Mouse (Mus musculus) myocyte (in vitro differentiated cells): ENCODE data around the gene Pkm.

ENCODE experiments used
- MYOG ChIP-seq, 3 experiments: IDR thresholded peaks; one replicate each; pipeline ENCODE4 v1.6.1; 2011; ENCODE audit warnings: control low read depth in 2 of 3, low read depth in 2 of 3, mild to moderate bottlenecking in 2 of 3; ENCODE audit not compliant: insufficient read length in 2 of 3, control insufficient read depth in 1 of 3, insufficient read depth in 1 of 3
- POLR2A ChIP-seq: IDR thresholded peaks from one replicate; pipeline ENCODE4 v1.6.1; 2011; ENCODE audit warnings: low read depth, mild to moderate bottlenecking, control low read depth, moderate library complexity; ENCODE audit not compliant: insufficient read length

DNA sequence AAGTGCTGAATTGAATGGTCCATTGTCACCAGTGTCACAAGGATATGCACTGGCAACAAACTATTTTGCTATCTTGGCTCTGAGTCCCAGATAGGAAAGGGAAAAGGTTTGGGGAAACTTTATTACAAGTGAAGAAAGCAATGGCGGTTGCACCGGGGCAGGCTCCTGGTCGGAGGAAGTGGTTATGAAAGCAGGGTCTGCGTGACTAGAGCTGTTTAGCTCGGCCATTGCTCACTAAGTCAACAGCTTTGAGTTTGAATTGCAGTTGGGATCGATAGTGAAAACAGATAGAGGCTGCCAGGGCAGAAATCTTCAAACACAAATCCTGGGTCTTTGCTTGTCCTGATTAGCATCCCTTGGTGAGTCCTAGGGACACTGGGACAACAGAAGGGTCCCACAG lies 11.7 kb downstream of the Pkm start:
- no peak for TF ChIP-seq MYOG (IDR thresholded peaks at IDR 0.05; ENCODE audit: control insufficient read depth in 1 of 3, insufficient read depth in 1 of 3, insufficient read length in 2 of 3, low read depth in 2 of 3)
- TF ChIP-seq POLR2A: no peak
